Mouse (Mus musculus) midbrain, embryonic 12.5 days (tissue): ENCODE results near the gene Tas2r135. TPM values are rescaled to one million over a fixed set of nuclear protein-coding genes. Genes with fewer than 3 reads are reported as not detected.

Experiments
- ATAC-seq: fragments of 200-750 bp; cut with Nextera tagmentation; 2 replicates; pipeline ENCODE4 v1.8.0; 2017; ENCODE audit warnings: low read depth, moderate TSS enrichment, moderate library complexity; ENCODE audit not compliant: low FRiP score
- H3K27ac ChIP-seq: fragments of 300-500 bp; sonication (generic); replicated peaks from 2 replicates; pipeline ENCODE4 v1.5.1; 2016; ENCODE audit warnings: mild to moderate bottlenecking
- H3K27me3 ChIP-seq: fragments of 300-500 bp; sonication (generic); 2 replicates; pipeline ENCODE4 v1.6.1; 2016; ENCODE audit warnings: mild to moderate bottlenecking
- H3K36me3 ChIP-seq: fragments of 300-500 bp; sonication (generic); 2 replicates; pipeline ENCODE4 v1.6.1; 2016
- H3K4me1 ChIP-seq: fragments of 300-500 bp; sonication (generic); 2 replicates; pipeline ENCODE4 v1.6.1; 2016
- H3K4me2 ChIP-seq: fragments of 300-500 bp; sonication (generic); replicated peaks from 2 replicates; pipeline ENCODE4 v1.6.1; 2016; ENCODE audit warnings: mild to moderate bottlenecking, moderate library complexity
- H3K4me3 ChIP-seq: fragments of 300-500 bp; sonication (generic); 2 replicates; pipeline ENCODE4 v1.5.1; 2016; ENCODE audit warnings: mild to moderate bottlenecking
- H3K9ac ChIP-seq: fragments of 300-500 bp; sonication (generic); replicated peaks from 2 replicates; pipeline ENCODE4 v1.6.1; 2016; ENCODE audit warnings: mild to moderate bottlenecking, moderate library complexity
- H3K9me3 ChIP-seq: fragments of 300-500 bp; sonication (generic); 2 replicates; pipeline ENCODE4 v1.6.1; 2016; ENCODE audit warnings: mild to moderate bottlenecking
- WGBS: fragments of 180-500 bp; shearing (Covaris S2); methylation state at CpG from one replicate; pipeline ENCODE4 v1.1.7; 2016; 5-methylcytosine and 5-hydroxymethylcytosine counted together
- polyA plus RNA-seq: library from polyadenylated mRNA; unstranded; fragments of >200 nt; fragmentation: Nextera tagmentation; extraction: Ambion mirVana; gene quantifications from 2 replicates; pipeline ENCODE4 v1.2.1, GENCODE M21; 2016

Tas2r135 gene
- not detected in 2 replicates for polyA plus RNA-seq

GRCm38 (mm10) chr6:42405134-42405533 lies at the start of gene Tas2r135:
Gene Tas2r135, plus strand, starts transcription at chr6:42405434.
- no peaks in the 10 kb centered on the region for H3K9me3 ChIP-seq
- WGBS, result 86% methylated on average over 2 of the region's 2 CpGs
- no peak within 1 kb of the TSS for H3K4me3 ChIP-seq
- no peaks in the 10 kb centered on the region for H3K36me3 ChIP-seq
- H3K27ac ChIP-seq, result no peak within 1 kb of the TSS
- H3K4me1 ChIP-seq, result no peaks in the 10 kb centered on the region
- no peak for ATAC-seq
- no peak within 1 kb of the TSS for H3K4me2 ChIP-seq
- no peaks in the 10 kb centered on the region for H3K27me3 ChIP-seq
- no peak within 1 kb of the TSS for H3K9ac ChIP-seq

GRCm38 (mm10) chr6:42355794-42356600 lies 49.2 kb upstream of the Tas2r135 start:
- H3K36me3 ChIP-seq, result peaks cover 56% of the 10 kb centered on the region
- WGBS, result 95% methylated on average over 13 of the region's 13 CpGs
- ATAC-seq, result no peak

GRCm38 (mm10) chr6:42356913-42357312 lies 48.3 kb upstream of the Tas2r135 start:
- ATAC-seq, result no peak
- Histone ChIP-seq H3K27me3 (no peaks in the 10 kb centered on the region), H3K9ac (no peak overlapping the region), H3K4me3 (no peak overlapping the region), H3K4me1 (peaks cover 11% of the 10 kb centered on the region), H3K4me2 (no peak overlapping the region), H3K27ac (no peak overlapping the region), H3K9me3 (no peaks in the 10 kb centered on the region), H3K36me3 (peaks cover 58% of the 10 kb centered on the region)
- WGBS, result 98% methylated on average over 5 of the region's 5 CpGs

More at GRCm38 (mm10) chr6:42355794-42356600, 49.2 kb upstream of the Tas2r135 start:
- H3K9me3 ChIP-seq, result no peaks in the 10 kb centered on the region
- no peaks in the 10 kb centered on the region for H3K27me3 ChIP-seq
- no peak overlapping the region for H3K4me3 ChIP-seq
- H3K27ac ChIP-seq, result no peak overlapping the region
- peaks cover 14% of the 10 kb centered on the region for H3K4me1 ChIP-seq
- H3K9ac ChIP-seq, result no peak overlapping the region
- no peak overlapping the region for H3K4me2 ChIP-seq

GRCm38 (mm10) chr6:42357901-42358300 lies 47.3 kb upstream of the Tas2r135 start:
- Histone ChIP-seq H3K4me1 (peaks cover 11% of the 10 kb centered on the region), H3K9me3 (no peaks in the 10 kb centered on the region), H3K27me3 (no peaks in the 10 kb centered on the region), H3K4me2 (no peak overlapping the region), H3K4me3 (no peak overlapping the region), H3K27ac (no peak overlapping the region), H3K36me3 (peaks cover 58% of the 10 kb centered on the region), H3K9ac (no peak overlapping the region)
- WGBS, result 63% methylated on average over 6 of the region's 6 CpGs
- no peak for ATAC-seq

- WGBS, result 94% methylated on average over 12 of the region's 12 CpGs
- Histone ChIP-seq H3K9me3 (no peaks in the 10 kb centered on the region), H3K4me3 (no peak overlapping the region), H3K4me1 (peaks cover 7% of the 10 kb centered on the region), H3K9ac (no peak overlapping the region), H3K27me3 (no peaks in the 10 kb centered on the region), H3K36me3 (peaks cover 58% of the 10 kb centered on the region), H3K4me2 (no peak overlapping the region), H3K27ac (no peak overlapping the region)
- ATAC-seq, result no peak
Measured at GRCm38 (mm10) chr6:42358901-42359300, 46.3 kb upstream of the Tas2r135 start.

- WGBS, result 75% methylated on average over 9 of the region's 9 CpGs
- Histone ChIP-seq H3K27me3 (no peaks in the 10 kb centered on the region), H3K36me3 (peaks cover 58% of the 10 kb centered on the region), H3K4me1 (no peaks in the 10 kb centered on the region), H3K4me2 (no peak overlapping the region), H3K27ac (no peak overlapping the region), H3K9ac (no peak overlapping the region), H3K4me3 (no peak overlapping the region), H3K9me3 (no peaks in the 10 kb centered on the region)
- ATAC-seq, result no peak
Measured at GRCm38 (mm10) chr6:42359364-42360147, 45.7 kb upstream of the Tas2r135 start.

- no peak for ATAC-seq
- Histone ChIP-seq H3K9ac (no peak overlapping the region), H3K4me3 (no peak overlapping the region), H3K4me1 (no peaks in the 10 kb centered on the region), H3K27ac (no peak overlapping the region), H3K9me3 (no peaks in the 10 kb centered on the region), H3K36me3 (peaks cover 57% of the 10 kb centered on the region), H3K4me2 (no peak overlapping the region), H3K27me3 (no peaks in the 10 kb centered on the region)
- 89% methylated on average over 6 of the region's 6 CpGs for WGBS
Measured at GRCm38 (mm10) chr6:42360231-42360840, 44.9 kb upstream of the Tas2r135 start.

- peaks cover 48% of the 10 kb centered on the region for H3K36me3 ChIP-seq
- ATAC-seq, result no peak
- no peak overlapping the region for H3K27ac ChIP-seq
- H3K9me3 ChIP-seq, result no peaks in the 10 kb centered on the region
- H3K9ac ChIP-seq, result no peak overlapping the region
- no peaks in the 10 kb centered on the region for H3K27me3 ChIP-seq
- no peaks in the 10 kb centered on the region for H3K4me1 ChIP-seq
- no peak overlapping the region for H3K4me3 ChIP-seq
- 93% methylated on average over 13 of the region's 13 CpGs for WGBS
- no peak overlapping the region for H3K4me2 ChIP-seq
Measured at GRCm38 (mm10) chr6:42361041-42361895, 44.0 kb upstream of the Tas2r135 start.

- H3K27ac ChIP-seq, result no peak overlapping the region
- ATAC-seq, result no peak
- H3K36me3 ChIP-seq, result peaks cover 40% of the 10 kb centered on the region
- H3K27me3 ChIP-seq, result no peaks in the 10 kb centered on the region
- no peaks in the 10 kb centered on the region for H3K9me3 ChIP-seq
- H3K4me2 ChIP-seq, result no peak overlapping the region
- H3K9ac ChIP-seq, result no peak overlapping the region
- no peak overlapping the region for H3K4me3 ChIP-seq
- WGBS, result 78% methylated on average over 1 of the region's 1 CpGs
- H3K4me1 ChIP-seq, result no peaks in the 10 kb centered on the region
Measured at GRCm38 (mm10) chr6:42362074-42362473, 43.2 kb upstream of the Tas2r135 start.

- Histone ChIP-seq H3K27ac (no peak overlapping the region), H3K9ac (no peak overlapping the region), H3K4me2 (no peak overlapping the region), H3K27me3 (no peaks in the 10 kb centered on the region), H3K4me3 (no peak overlapping the region), H3K9me3 (no peaks in the 10 kb centered on the region), H3K36me3 (peaks cover 35% of the 10 kb centered on the region), H3K4me1 (no peaks in the 10 kb centered on the region)
- no peak for ATAC-seq
- WGBS, result 55% methylated on average over 1 of the region's 1 CpGs
Measured at GRCm38 (mm10) chr6:42362497-42362896, 42.7 kb upstream of the Tas2r135 start.

GRCm38 (mm10) chr6:42362974-42363373 lies 42.3 kb upstream of the Tas2r135 start:
- ATAC-seq, result no peak
- 63% methylated on average over 3 of the region's 3 CpGs for WGBS
- H3K27me3 ChIP-seq, result no peaks in the 10 kb centered on the region
- no peaks in the 10 kb centered on the region for H3K4me1 ChIP-seq
- H3K4me3 ChIP-seq, result no peak overlapping the region
- no peak overlapping the region for H3K27ac ChIP-seq
- peaks cover 31% of the 10 kb centered on the region for H3K36me3 ChIP-seq
- H3K9ac ChIP-seq, result no peak overlapping the region
- no peak overlapping the region for H3K4me2 ChIP-seq
- H3K9me3 ChIP-seq, result no peaks in the 10 kb centered on the region
